Mouse (Mus musculus) gastrocnemius, postnatal 14 days (tissue): ENCODE data around the gene Pacrg. TPM values are rescaled to one million over a fixed set of nuclear protein-coding genes. Genes with fewer than 3 reads are reported as not detected.

Source experiments
- DNase-seq: peaks from one replicate; pipeline ENCODE4 v3.0.0; 2021; ENCODE audit warnings: mixed read lengths
- intact Hi-C: fragments of 180-260 bp; cut with DNase I; formaldehyde crosslinking; loops from one replicate; pipeline ENCODE4 v1.15.1; 2025; ENCODE audit warnings: low total_unique reads
- total RNA-seq, 2 experiments: library from RNA; stranded (reverse); gene quantifications; 2 replicates each; pipeline ENCODE4 v1.2.3; 2021

Pacrg gene
- total RNA-seq, 2 experiments from 2014 or later = 1.8 to 2.2 TPM

DNA sequence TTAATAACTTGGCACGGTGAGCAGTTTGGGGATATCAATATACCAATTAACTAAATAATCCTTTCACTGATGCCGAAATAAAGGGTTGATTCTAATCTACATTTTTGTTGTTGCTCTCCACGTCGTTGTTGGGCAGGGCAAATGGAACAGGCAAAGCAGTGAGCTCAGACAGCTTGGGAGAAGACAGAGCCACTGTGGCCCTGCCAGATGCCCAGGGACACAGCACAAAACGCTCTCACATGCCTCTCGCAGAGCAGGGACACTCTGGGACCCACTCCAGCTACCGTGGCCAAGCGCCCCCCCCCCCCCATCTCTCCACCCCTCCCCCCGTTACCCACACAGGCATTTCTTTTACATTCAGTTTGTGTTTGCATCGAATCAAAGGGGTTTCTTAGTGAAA is 332.6 kb downstream of the Pacrg start:
- intact Hi-C loops = no loop called here
- DNase-seq = no peak

DNA sequence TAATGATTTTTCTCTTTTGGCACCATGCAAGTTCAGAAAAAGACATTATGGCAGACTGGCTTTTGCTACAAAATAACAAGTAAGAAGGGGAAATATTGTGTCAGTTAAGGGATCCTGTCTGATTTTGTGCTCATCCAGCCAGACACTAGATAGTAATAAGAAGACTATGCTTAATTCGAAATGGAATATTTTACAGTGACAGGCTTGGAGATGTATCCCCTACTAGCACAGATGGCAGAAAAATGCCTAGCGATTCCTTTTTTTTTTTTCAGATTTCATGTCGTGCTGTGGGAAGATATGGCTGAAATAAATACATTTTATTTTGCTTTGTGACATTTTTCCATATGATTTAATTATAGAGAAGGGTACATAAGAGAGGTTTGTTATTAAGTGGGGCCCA is 333.2 kb downstream of the Pacrg start:
- intact Hi-C loops = no loop called here
- no peak for DNase-seq

GRCm38 (mm10) chr17:10501439-10501838 is 338.7 kb downstream of the Pacrg start:
- intact Hi-C loops = no loop called here
- no peak for DNase-seq

DNA sequence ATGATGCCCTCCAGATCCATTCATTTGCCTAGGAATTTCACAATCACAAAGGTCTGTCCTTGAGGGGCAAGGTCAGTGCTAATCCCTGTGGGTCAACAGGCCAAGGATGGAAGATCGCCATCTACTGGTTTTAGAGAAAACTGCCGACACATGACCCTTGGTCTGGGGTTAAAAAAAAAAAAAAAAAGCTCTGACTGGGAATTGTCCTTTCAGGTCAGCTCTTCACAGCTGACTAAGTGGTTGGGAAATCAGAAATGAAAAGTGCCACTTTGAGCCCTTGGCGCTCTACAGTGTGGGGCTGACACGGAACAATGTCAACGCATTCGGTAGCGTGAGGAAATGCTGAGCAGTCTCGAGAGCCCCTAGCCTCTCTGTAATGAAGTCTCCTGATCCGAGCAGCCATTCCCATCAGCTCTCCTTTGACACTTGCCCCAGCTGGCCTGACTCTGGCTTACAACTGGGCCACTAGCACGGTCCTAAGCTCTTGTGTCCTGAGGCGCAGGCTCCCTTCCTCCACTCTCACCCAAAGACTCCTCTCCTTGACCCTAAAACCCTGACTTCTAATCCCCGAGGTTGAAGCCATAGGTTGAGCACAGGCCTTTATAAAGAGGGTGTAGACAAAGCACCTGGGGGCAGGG is 339.2 kb downstream of the Pacrg start:
- no peak for DNase-seq
- intact Hi-C loops = no loop called here

DNA sequence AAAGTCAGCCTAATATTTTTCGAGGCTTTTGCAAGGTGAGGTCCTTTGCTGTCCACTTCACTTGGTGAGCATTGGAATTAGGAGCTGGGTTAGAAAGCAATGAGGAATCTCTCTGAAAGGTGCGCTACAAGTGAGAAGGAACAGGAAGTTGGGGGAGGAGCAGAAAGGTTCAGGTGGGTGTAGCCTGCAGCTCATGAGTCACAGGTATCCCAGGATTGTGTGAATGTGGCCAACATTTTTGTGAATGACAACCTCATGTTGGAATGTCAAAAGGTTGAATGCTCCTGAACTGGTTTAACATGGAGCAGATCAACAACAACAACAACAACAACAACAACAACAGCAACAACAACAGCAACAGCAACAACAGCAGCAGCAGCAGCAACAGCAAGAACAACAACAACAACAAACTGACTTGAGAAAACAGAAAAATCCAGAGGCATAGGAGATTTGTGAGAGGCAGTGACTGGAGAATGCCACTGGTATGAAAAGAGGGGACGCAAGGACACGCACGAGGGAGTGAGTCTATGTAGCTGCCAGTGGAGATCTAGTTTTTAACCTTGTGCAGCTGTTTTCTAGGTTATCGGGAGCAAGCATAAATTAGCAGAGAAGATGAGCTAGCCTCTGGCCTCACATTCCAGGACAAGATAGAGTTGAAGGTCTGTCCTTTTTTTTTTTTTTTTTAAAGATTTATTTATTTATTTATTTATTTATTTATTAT is 341.0 kb downstream of the Pacrg start:
- intact Hi-C loops = loop anchor here (10.0 kb wide), 2 partner anchors 164 to 744 kb away; no protein-coding TSS in a partner anchor
- DNase-seq = no peak

DNA sequence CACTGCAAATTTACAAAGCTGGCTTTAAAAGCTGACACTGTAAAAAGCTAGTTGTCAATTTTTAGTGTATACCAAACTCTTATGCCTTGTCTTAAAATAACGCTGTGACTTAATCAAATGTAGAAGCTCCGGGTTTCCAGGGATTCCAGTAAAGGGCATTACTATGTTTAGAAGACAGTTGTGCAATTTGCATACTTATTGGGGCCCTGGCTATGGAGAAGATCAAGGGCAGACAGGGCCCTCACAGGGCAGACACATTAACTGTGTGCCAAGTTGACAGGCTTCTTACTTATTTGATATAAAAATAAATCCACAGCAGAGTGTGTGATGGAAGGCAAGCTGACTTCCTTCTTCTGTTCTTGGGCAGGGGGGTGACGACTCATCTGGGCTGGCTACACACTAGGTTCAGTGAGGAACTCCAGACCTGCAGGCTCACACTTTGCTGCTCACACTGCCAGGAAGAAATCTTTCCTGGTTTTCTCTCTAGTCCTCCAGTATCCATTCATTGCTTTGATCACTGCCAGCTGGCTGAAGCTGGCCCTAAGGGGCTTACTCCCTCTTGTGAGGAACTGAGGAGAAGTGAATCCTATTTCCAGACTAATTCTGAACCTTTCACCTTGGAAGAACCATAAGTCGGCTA is 342.2 kb downstream of the Pacrg start:
- no peak for DNase-seq
- intact Hi-C loops = loop anchor here (10.0 kb wide), 2 partner anchors 163 to 743 kb away; no protein-coding TSS in a partner anchor

GRCm38 (mm10) chr17:10496066-10496465 is 344.0 kb downstream of the Pacrg start:
- intact Hi-C loops = loop anchor here (10.0 kb wide), 2 partner anchors 161 to 741 kb away; no protein-coding TSS in a partner anchor
- DNase-seq = no peak

- intact Hi-C loops = loop anchor here (10.0 kb wide), 2 partner anchors 161 to 741 kb away; no protein-coding TSS in a partner anchor
Measured at GRCm38 (mm10) chr17:10495588-10495987, 344.5 kb downstream of the Pacrg start.

DNA sequence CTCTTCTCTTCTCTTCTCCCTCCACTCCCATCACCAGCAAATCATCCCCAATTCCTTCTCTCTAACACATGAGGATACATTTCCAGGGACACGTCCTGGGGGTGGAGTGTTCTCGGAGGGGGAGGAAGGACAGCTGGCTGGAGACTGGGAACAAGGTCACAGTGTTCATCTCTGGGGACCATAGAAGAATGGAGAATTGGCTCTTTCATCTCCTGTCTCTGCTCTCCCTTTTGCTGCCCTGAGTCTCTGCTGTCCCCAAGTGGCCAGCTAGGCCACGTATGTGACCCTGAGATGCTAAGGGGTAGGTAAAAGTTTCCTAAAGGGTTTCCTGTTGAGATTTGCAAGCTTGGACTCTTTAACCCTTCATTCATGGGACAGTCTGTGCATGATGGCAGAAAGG is 347.0 kb downstream of the Pacrg start:
- intact Hi-C loops = loop anchor here (10.0 kb wide), 2 partner anchors 158 to 738 kb away; no protein-coding TSS in a partner anchor
- DNase-seq = peak; percentile 53

More at GRCm38 (mm10) chr17:10495588-10495987, 344.5 kb downstream of the Pacrg start:
- DNase-seq = no peak

GRCm38 (mm10) chr17:10490374-10491169 is 349.5 kb downstream of the Pacrg start:
- intact Hi-C loops = loop anchor here (10.0 kb wide), 2 partner anchors 156 to 736 kb away; no protein-coding TSS in a partner anchor
- no peak for DNase-seq

- intact Hi-C loops = loop anchor here (10.0 kb wide), 1 partner anchor 84 kb away; no protein-coding TSS in a partner anchor
Measured at GRCm38 (mm10) chr17:10488873-10489272, 351.2 kb downstream of the Pacrg start.

DNA sequence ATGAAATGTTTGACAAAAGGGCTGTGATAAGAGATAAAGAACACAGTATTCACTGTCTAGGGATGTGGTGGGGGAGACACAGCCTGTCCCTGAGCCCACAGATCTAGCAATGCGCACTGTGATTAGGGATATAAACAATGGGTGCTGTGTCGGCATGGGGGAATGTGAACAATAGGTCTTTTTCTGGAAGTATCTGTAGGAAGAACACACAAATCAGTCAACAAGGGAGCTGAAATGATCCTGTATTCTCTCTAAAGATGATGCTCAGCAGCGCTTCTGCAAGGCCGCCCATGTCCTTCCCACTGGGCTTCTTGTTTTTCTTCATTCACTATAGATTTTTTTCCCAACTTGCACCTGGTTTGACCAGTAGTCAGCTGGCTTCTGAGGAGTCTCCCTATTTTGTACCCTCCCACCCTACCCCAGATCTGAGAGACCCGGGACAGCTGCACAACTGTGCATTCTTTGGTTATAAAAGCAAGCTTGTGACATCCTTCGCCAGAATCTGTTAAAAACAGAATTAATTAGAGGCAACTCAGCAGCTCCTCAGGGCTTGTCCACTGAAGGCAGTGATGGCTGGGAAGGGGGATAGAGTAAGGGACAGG is 356.1 kb downstream of the Pacrg start:
- intact Hi-C loops = loop anchor here (10.0 kb wide), 1 partner anchor 79 kb away; no protein-coding TSS in a partner anchor

More at GRCm38 (mm10) chr17:10488873-10489272, 351.2 kb downstream of the Pacrg start:
- no peak for DNase-seq

DNA sequence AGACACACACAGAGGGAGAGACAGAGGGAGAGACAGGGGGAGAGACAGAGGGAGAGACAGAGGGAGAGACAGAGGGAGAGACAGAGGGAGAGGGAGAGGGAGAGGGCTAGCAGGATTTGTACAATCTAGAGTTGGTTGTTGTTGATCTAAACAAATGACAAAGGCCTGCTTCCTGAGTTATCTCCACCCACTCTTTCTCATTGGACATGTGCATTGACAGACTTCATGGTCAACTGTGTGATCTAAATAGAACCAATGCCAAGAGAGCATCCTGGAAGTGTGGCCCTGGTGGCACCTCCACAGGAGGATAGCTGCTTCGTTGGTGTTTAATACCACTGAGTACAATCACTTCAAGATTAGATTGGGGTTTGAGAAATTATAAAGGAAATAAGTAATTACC is 359.0 kb downstream of the Pacrg start:
- no peak for DNase-seq
- intact Hi-C loops = loop anchor here (10.0 kb wide), 1 partner anchor 76 kb away; no protein-coding TSS in a partner anchor

More for the DNA sequence above, 356.1 kb downstream of the Pacrg start:
- DNase-seq = no peak

DNA sequence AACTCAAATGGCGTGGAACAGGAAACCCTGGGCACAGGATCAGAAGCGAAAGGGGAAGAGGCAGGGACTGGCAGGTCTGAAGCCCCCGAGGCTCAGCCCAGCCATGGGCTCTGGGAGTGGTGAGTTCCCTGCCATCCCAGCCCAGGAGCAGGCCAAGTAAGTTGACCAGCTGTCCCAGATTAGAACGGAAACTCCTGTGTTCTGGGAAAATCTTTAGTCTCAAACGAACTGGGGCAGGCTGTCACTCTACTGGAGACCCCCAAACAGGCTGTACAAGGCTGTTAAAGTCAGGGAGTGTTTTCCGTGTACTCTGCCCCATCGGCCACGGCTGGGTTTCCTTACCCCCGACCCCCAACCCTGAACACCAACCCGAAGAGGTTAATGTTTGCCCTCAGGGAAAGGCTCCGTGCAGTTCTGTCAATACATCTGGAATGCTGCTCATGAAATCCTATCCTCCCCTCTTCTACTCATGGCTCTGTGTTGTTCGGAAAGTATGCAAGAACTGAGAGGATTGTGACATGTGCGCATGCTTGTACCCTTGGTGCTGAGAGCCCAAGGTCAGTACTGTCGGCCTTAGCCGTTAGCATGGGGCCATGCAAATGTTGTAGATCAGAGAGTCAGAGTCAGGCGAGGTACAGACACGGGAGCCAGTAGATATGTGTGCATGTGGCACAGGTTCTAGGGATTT is 360.9 kb downstream of the Pacrg start:
- intact Hi-C loops = no loop called here
- DNase-seq = no peak

DNA sequence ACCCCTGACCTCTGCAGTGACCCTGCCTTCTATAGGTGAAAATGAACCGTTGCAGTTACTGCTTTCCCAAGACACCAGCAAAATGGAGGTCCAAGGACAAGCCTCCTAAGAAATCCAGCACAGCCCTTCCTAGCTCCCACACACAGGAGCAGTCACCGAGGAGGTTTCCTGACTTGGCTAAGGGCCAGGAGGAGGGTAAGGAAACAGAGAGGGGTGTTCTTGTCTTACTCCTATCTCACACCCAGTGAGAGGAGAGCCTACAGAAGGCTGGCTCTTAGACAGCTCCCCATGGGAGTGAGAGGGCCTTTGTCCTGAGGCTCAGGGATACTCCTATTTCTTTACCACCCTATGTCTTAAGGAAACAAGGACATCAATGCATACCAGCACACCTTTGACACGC is 361.7 kb downstream of the Pacrg start:
- no peak for DNase-seq
- intact Hi-C loops = no loop called here

- intact Hi-C loops = no loop called here
- no peak for DNase-seq
Measured at GRCm38 (mm10) chr17:10476807-10477206, 363.3 kb downstream of the Pacrg start.

GRCm38 (mm10) chr17:10474972-10475371 is 365.1 kb downstream of the Pacrg start:
- no peak for DNase-seq
- intact Hi-C loops = no loop called here

DNA sequence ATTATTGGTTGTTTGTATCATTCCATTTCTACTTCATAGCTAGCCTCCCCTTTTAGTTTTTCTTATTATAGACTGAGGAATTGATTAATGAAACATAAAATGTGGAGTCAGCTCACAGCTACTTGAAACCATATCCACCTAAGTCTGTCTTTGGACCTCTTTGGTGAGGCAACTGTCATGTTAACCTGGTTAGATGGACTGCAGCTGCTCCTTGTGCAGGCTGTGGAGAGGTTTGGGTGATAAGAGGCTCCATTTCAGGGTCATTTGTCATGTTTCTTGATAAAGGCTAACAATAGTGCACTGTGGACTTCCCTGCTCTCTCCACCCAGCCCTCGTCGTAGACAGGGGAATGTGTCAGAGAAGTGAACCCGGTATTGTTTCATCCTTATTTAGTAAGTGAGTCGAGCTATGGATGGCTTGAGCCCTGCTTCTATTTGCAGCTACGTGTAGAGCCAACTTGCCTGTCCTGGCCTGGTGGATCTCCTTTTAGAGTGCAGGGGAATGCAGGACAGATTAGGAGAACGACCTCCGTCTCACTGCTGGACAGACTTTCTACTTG is 366.2 kb downstream of the Pacrg start:
- DNase-seq = no peak
- intact Hi-C loops = no loop called here
